Mouse (Mus musculus) small intestine, adult 2 months (tissue): ENCODE results near the gene Spats2l. TPM values are rescaled to one million over a fixed set of nuclear protein-coding genes. Genes with fewer than 3 reads are reported as not detected.

Experiments
- H3K27ac ChIP-seq: fragments of 200-500 bp; 2 replicates; pipeline ENCODE4 v1.5.1; 2012; ENCODE audit warnings: low read depth, low read length, control low read depth, inconsistent platforms; ENCODE audit not compliant: insufficient read depth
- H3K27me3 ChIP-seq: fragments of 200-500 bp; 2 replicates; pipeline ENCODE4 v1.6.1; 2012; ENCODE audit warnings: mild to moderate bottlenecking, moderate library complexity, low read length, inconsistent platforms; ENCODE audit not compliant: control insufficient read depth, insufficient read depth
- H3K36me3 ChIP-seq: fragments of 200-500 bp; 2 replicates; pipeline ENCODE4 v1.6.1; 2012; ENCODE audit warnings: mild to moderate bottlenecking, low read length, control low read depth, inconsistent platforms; ENCODE audit not compliant: control insufficient read depth, insufficient read depth
- H3K4me1 ChIP-seq: fragments of 200-500 bp; 2 replicates; pipeline ENCODE4 v1.6.1; 2012; ENCODE audit warnings: low read length, inconsistent platforms, mixed read lengths; ENCODE audit not compliant: control insufficient read depth, insufficient read depth, insufficient read length
- H3K4me3 ChIP-seq: fragments of 200-500 bp; 2 replicates; pipeline ENCODE4 v1.5.1; 2012; ENCODE audit warnings: low read depth, mild to moderate bottlenecking, control low read depth, inconsistent platforms, low read length, moderate library complexity
- CTCF ChIP-seq: fragments of 200-500 bp; IDR thresholded peaks from 2 replicates; pipeline ENCODE4 v1.5.1; 2012; ENCODE audit warnings: low read depth, mild to moderate bottlenecking, control low read depth, inconsistent platforms, low read length, moderate library complexity, mixed read lengths; ENCODE audit not compliant: insufficient replicate concordance, insufficient read length; ENCODE audit errors: extremely low read depth
- POLR2A ChIP-seq: fragments of 200-500 bp; IDR thresholded peaks from 2 replicates; pipeline ENCODE4 v1.6.1; 2012; ENCODE audit warnings: low read depth, mild to moderate bottlenecking, control low read depth, inconsistent platforms, low read length, moderate library complexity
- WGBS: fragments of 180-500 bp; shearing (Covaris S2); methylation state at CpG from one replicate; pipeline ENCODE4 v1.1.7; 2018; 5-methylcytosine and 5-hydroxymethylcytosine counted together
- polyA plus RNA-seq: library from polyadenylated mRNA; depleted of rRNA; stranded (reverse); fragments of >200 nt; gene quantifications from 2 replicates; pipeline ENCODE4 v1.2.3, GENCODE M21; 2012; rRNA removed

The Spats2l gene
- 2.0 and 4.0 TPM in 2 replicates for polyA plus RNA-seq

- Histone ChIP-seq H3K4me1 (no peaks in the 10 kb centered on the region), H3K36me3 (no peaks in the 10 kb centered on the region), H3K27me3 (peaks cover 22% of the 10 kb centered on the region), H3K27ac (0 out of 2 replicates have a peak within 1 kb of the TSS, but pooled peaks have one; percentile 1), H3K4me3 (peak within 1 kb of the TSS; percentile 56)
- TF ChIP-seq POLR2A (no peak), CTCF (no peak)
- WGBS, result 1% methylated on average over 22 of the region's 22 CpGs
Observed at GRCm38 (mm10) chr1:57774001-57774667, at the start of gene Spats2l. Gene Spats2l, plus strand, starts transcription at chr1:57774162.

- TF ChIP-seq CTCF (no peak), POLR2A (no peak)
- 85% methylated on average over 5 of the region's 5 CpGs for WGBS
- H3K27me3 ChIP-seq, result no peaks in the 10 kb centered on the region
- H3K27ac ChIP-seq, result no peak overlapping the region
- no peaks in the 10 kb centered on the region for H3K36me3 ChIP-seq
- no peak overlapping the region for H3K4me3 ChIP-seq
- H3K4me1 ChIP-seq, result no peaks in the 10 kb centered on the region
Observed at GRCm38 (mm10) chr1:57725268-57725667, 48.7 kb upstream of the Spats2l start.

GRCm38 (mm10) chr1:57735877-57736276, 38.1 kb upstream of the Spats2l start:
- no peaks in the 10 kb centered on the region for H3K36me3 ChIP-seq
- no peak overlapping the region for H3K4me3 ChIP-seq
- no peaks in the 10 kb centered on the region for H3K27me3 ChIP-seq
- H3K27ac ChIP-seq, result no peak overlapping the region
- TF ChIP-seq POLR2A (no peak), CTCF (no peak)
- WGBS, result 62% methylated on average over 4 of the region's 4 CpGs
- H3K4me1 ChIP-seq, result no peaks in the 10 kb centered on the region

- Histone ChIP-seq H3K4me3 (no peak overlapping the region), H3K36me3 (no peaks in the 10 kb centered on the region), H3K4me1 (no peaks in the 10 kb centered on the region), H3K27ac (no peak overlapping the region), H3K27me3 (no peaks in the 10 kb centered on the region; the same call in 1 of the 2 replicates)
- 77% methylated on average over 8 of the region's 8 CpGs for WGBS
- TF ChIP-seq CTCF, result no peak
- TF ChIP-seq POLR2A, result no peak
Observed at GRCm38 (mm10) chr1:57741740-57742139, 32.2 kb upstream of the Spats2l start.

GRCm38 (mm10) chr1:57742266-57742665, 31.7 kb upstream of the Spats2l start:
- H3K4me3 ChIP-seq, result no peak overlapping the region
- no peaks in the 10 kb centered on the region for H3K4me1 ChIP-seq
- no peak overlapping the region for H3K27ac ChIP-seq
- H3K36me3 ChIP-seq, result no peaks in the 10 kb centered on the region
- no peak for TF ChIP-seq POLR2A
- no peak for TF ChIP-seq CTCF
- 51% methylated on average over 2 of the region's 2 CpGs for WGBS
- H3K27me3 ChIP-seq, result no peaks in the 10 kb centered on the region; the same call in 1 of the 2 replicates

- TF ChIP-seq POLR2A (no peak), CTCF (no peak)
- WGBS, result 44% methylated on average over 3 of the region's 3 CpGs
- H3K27me3 ChIP-seq, result no peaks in the 10 kb centered on the region
Observed at GRCm38 (mm10) chr1:57751781-57752180, 22.2 kb upstream of the Spats2l start.

GRCm38 (mm10) chr1:57766396-57766795, 7.6 kb upstream of the Spats2l start:
- H3K4me3 ChIP-seq, result no peak overlapping the region
- no peaks in the 10 kb centered on the region for H3K36me3 ChIP-seq
- WGBS, result 86% methylated on average over 7 of the region's 7 CpGs
- no peaks in the 10 kb centered on the region for H3K4me1 ChIP-seq
- TF ChIP-seq CTCF, result no peak
- no peak for TF ChIP-seq POLR2A
- no peak overlapping the region for H3K27ac ChIP-seq
- H3K27me3 ChIP-seq, result no peaks in the 10 kb centered on the region; the same call in 1 of the 2 replicates

More at GRCm38 (mm10) chr1:57751781-57752180, 22.2 kb upstream of the Spats2l start:
- no peaks in the 10 kb centered on the region for H3K36me3 ChIP-seq
- no peak overlapping the region for H3K4me3 ChIP-seq
- no peaks in the 10 kb centered on the region for H3K4me1 ChIP-seq
- no peak overlapping the region for H3K27ac ChIP-seq
